Mouse (Mus musculus) stomach, postnatal 0 days (tissue): ENCODE results near the gene Adgrd1.

ENCODE experiments used
- CTCF ChIP-seq: IDR thresholded peaks from 2 replicates; pipeline ENCODE4 v1.5.1; 2016; ENCODE audit warnings: antibody characterized with exemption, low read depth, mild to moderate bottlenecking, moderate library complexity
- EP300 ChIP-seq: optimal IDR thresholded peaks from 2 replicates; pipeline ENCODE3; 2016; ENCODE audit warnings: antibody characterized with exemption

GRCm38 (mm10) chr5:129169090-129169489, 72.5 kb downstream of the Adgrd1 start:
- TF ChIP-seq EP300 (no peak), CTCF (no peak)
